Mouse (Mus musculus): ENCODE results near the gene Car1. TPM values are rescaled to one million over a fixed set of nuclear protein-coding genes. Genes with fewer than 3 reads are reported as not detected.

Car1 gene
- total RNA-seq (2023), result 10 to 100 TPM; 38.0 to 72.4 TPM

DNA sequence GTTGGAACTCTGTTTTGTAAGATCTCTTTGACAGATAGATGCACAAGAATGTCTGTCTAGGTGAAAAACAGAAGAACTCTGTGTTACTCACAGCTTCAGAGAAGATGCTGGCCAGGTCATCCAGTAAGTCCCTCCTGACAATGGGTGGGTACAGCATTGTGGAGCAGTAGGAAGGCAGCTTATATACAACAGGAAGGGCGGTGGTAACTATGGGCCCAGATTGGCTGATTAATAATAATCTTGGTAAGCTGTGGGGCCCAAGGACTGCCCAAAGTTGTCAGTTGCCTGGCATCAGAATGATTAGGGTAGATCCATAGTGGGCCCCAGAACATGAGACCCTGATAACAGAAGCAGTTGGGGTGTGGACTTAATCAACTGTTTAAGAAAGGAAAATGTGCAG lies at the start of gene Car1:
Car1 (minus strand) TSS at position 158 of the 400 bp plus-strand sequence.

Other genes with a start within 250 kb of the Car1 start
- 10 to 100 TPM; 52.9 to 64.7 TPM for gene 1810022K09Rik, start 197.1 kb downstream of the Car1 start, total RNA-seq (2023)
- gene Car13, start 166.6 kb downstream of the Car1 start, total RNA-seq (2023), result 1 to 10 TPM; 1.2 to 1.5 TPM
- gene Car3, start 55.1 kb upstream of the Car1 start, total RNA-seq (2023), result 1 to 10 TPM; 5.3 to 6.2 TPM
- 100 to 1,000 TPM in 1 of 2 experiments, 10 to 100 TPM in 1; 99.4 to 164 TPM for gene Car2, start 77.9 kb upstream of the Car1 start, total RNA-seq (2023)